Mouse (Mus musculus): Measurements from ENCODE around the gene Hnrnpc. TPM values are rescaled to one million over a fixed set of nuclear protein-coding genes. Genes with fewer than 3 reads are reported as not detected.
A peak's percentile ranks its signal among the peaks of the same experiment; 100 is the strongest.
"Not testable (repeated sequence)": the region's sequence is repeated elsewhere in the genome, so short reads cannot be mapped to it uniquely, and the experiment has no call there.

The Hnrnpc gene
- polyA plus RNA-seq, 1 experiment from 2014 or later = 162 TPM

GRCm38 (mm10) chr14:52100170-52100960, 3.5 kb downstream of the Hnrnpc start:
- Histone ChIP-seq H3K27ac (replicated peaks) (no peak overlapping the region), H3K9ac (ENCODE audit: low read length) (no peak overlapping the region), H3K4me3 (ENCODE audit: low read depth, low read length) (no peak overlapping the region), H3K9me3 (ENCODE audit: control insufficient read depth, low read length) (no peaks in the 10 kb centered on the region), H3K36me3 (ENCODE audit: control insufficient read depth, insufficient read depth, low read length) (no peaks in the 10 kb centered on the region), H3K4me2 (replicated peaks; ENCODE audit: low read depth) (0 out of 2 replicates have a peak overlapping the region, but pooled peaks have one; percentile 17), H3K27me3 (ENCODE audit: control insufficient read depth, insufficient read depth, low read length) (no peaks in the 10 kb centered on the region), H3K4me1 (replicated peaks; ENCODE audit: control insufficient read depth, insufficient read depth) (0 out of 2 replicates have a peak, but pooled peaks cover 2% of the 10 kb centered on the region)
- WGBS = 46% methylated on average over 5 of the region's 5 CpGs
- DNase-seq (ENCODE audit: low spot score) (no peak), ATAC-seq (ENCODE audit: low FRiP score, low TSS enrichment) (no peak)
- TF ChIP-seq EP300 (optimal IDR thresholded peaks at IDR 0.05) (no peak), CTCF (IDR thresholded peaks at IDR 0.05; ENCODE audit: low read depth) (no peak)

- TF ChIP-seq EP300 (optimal IDR thresholded peaks at IDR 0.05) (no peak), CTCF (IDR thresholded peaks at IDR 0.05; ENCODE audit: low read depth) (no peak)
- Histone ChIP-seq H3K9ac (ENCODE audit: low read length) (no peak overlapping the region), H3K36me3 (ENCODE audit: control insufficient read depth, insufficient read depth, low read length) (no peaks in the 10 kb centered on the region), H3K27me3 (ENCODE audit: control insufficient read depth, insufficient read depth, low read length) (no peaks in the 10 kb centered on the region), H3K4me3 (ENCODE audit: low read depth, low read length) (no peak overlapping the region), H3K4me2 (replicated peaks; ENCODE audit: low read depth) (no peak overlapping the region), H3K4me1 (replicated peaks; ENCODE audit: control insufficient read depth, insufficient read depth) (0 out of 2 replicates have a peak, but pooled peaks cover 2% of the 10 kb centered on the region), H3K27ac (replicated peaks) (no peak overlapping the region), H3K9me3 (ENCODE audit: control insufficient read depth, low read length) (no peaks in the 10 kb centered on the region)
- ATAC-seq (ENCODE audit: low FRiP score, low TSS enrichment) (no peak), DNase-seq (ENCODE audit: low spot score) (no peak)
- 48% methylated on average over 2 of the region's 2 CpGs for WGBS
Observed at GRCm38 (mm10) chr14:52099563-52099962, 4.3 kb downstream of the Hnrnpc start.

- H3K27me3 ChIP-seq (ENCODE audit: control insufficient read depth, insufficient read depth, low read length); H3K4me1 ChIP-seq (replicated peaks; ENCODE audit: control insufficient read depth, insufficient read depth); H3K4me3 ChIP-seq (ENCODE audit: low read depth, low read length); DNase-seq (ENCODE audit: low spot score); H3K9me3 ChIP-seq (ENCODE audit: control insufficient read depth, low read length); H3K9ac ChIP-seq (ENCODE audit: low read length); H3K4me2 ChIP-seq (replicated peaks; ENCODE audit: low read depth); H3K27ac ChIP-seq (replicated peaks); H3K36me3 ChIP-seq (ENCODE audit: control insufficient read depth, insufficient read depth, low read length); ATAC-seq (ENCODE audit: low FRiP score, low TSS enrichment): not testable (repeated sequence)
- 63% methylated on average over 3 of the region's 3 CpGs for WGBS
Observed at GRCm38 (mm10) chr14:52098387-52098786, 5.4 kb downstream of the Hnrnpc start.

- H3K9ac ChIP-seq (ENCODE audit: low read length); H3K36me3 ChIP-seq (ENCODE audit: control insufficient read depth, insufficient read depth, low read length); H3K27me3 ChIP-seq (ENCODE audit: control insufficient read depth, insufficient read depth, low read length); H3K27ac ChIP-seq (replicated peaks); H3K9me3 ChIP-seq (ENCODE audit: control insufficient read depth, low read length); H3K4me2 ChIP-seq (replicated peaks; ENCODE audit: low read depth); H3K4me3 ChIP-seq (ENCODE audit: low read depth, low read length); H3K4me1 ChIP-seq (replicated peaks; ENCODE audit: control insufficient read depth, insufficient read depth); ATAC-seq (ENCODE audit: low FRiP score, low TSS enrichment); DNase-seq (ENCODE audit: low spot score): not testable (repeated sequence)
- 95% methylated on average over 3 of the region's 3 CpGs for WGBS
Observed at GRCm38 (mm10) chr14:52097191-52097590, 6.6 kb downstream of the Hnrnpc start.

GRCm38 (mm10) chr14:52094533-52094932, 9.3 kb downstream of the Hnrnpc start:
- no peak overlapping the region for H3K4me2 ChIP-seq (replicated peaks; ENCODE audit: low read depth)
- no peaks in the 10 kb centered on the region for H3K36me3 ChIP-seq (ENCODE audit: control insufficient read depth, insufficient read depth, low read length)
- H3K27ac ChIP-seq (replicated peaks) = no peak overlapping the region

GRCm38 (mm10) chr14:52083083-52083482, 20.7 kb downstream of the Hnrnpc start:
- no peaks in the 10 kb centered on the region for H3K4me1 ChIP-seq (replicated peaks; ENCODE audit: control insufficient read depth, insufficient read depth)
- H3K27me3 ChIP-seq (ENCODE audit: control insufficient read depth, insufficient read depth, low read length) = no peaks in the 10 kb centered on the region
- DNase-seq (ENCODE audit: low spot score) = no peak
- H3K27ac ChIP-seq (replicated peaks) = no peak overlapping the region
- no peaks in the 10 kb centered on the region for H3K9me3 ChIP-seq (ENCODE audit: control insufficient read depth, low read length)
- TF ChIP-seq CTCF (IDR thresholded peaks at IDR 0.05; ENCODE audit: low read depth) (no peak), EP300 (optimal IDR thresholded peaks at IDR 0.05) (no peak)
- no peak overlapping the region for H3K9ac ChIP-seq (ENCODE audit: low read length)
- peaks cover 12% of the 10 kb centered on the region for H3K36me3 ChIP-seq (ENCODE audit: control insufficient read depth, insufficient read depth, low read length)
- H3K4me2 ChIP-seq (replicated peaks; ENCODE audit: low read depth) = no peak overlapping the region
- ATAC-seq (ENCODE audit: low FRiP score, low TSS enrichment) = no peak
- H3K4me3 ChIP-seq (ENCODE audit: low read depth, low read length) = no peak overlapping the region

More at GRCm38 (mm10) chr14:52094533-52094932, 9.3 kb downstream of the Hnrnpc start:
- no peak overlapping the region for H3K4me3 ChIP-seq (ENCODE audit: low read depth, low read length)
- DNase-seq (ENCODE audit: low spot score) = no peak
- H3K4me1 ChIP-seq (replicated peaks; ENCODE audit: control insufficient read depth, insufficient read depth) = no peaks in the 10 kb centered on the region
- H3K9ac ChIP-seq (ENCODE audit: low read length) = no peak overlapping the region
- ATAC-seq (ENCODE audit: low FRiP score, low TSS enrichment) = no peak
- H3K27me3 ChIP-seq (ENCODE audit: control insufficient read depth, insufficient read depth, low read length) = no peaks in the 10 kb centered on the region
- WGBS = 68% methylated on average over 1 of the region's 1 CpGs
- TF ChIP-seq CTCF (IDR thresholded peaks at IDR 0.05; ENCODE audit: low read depth) (no peak), EP300 (optimal IDR thresholded peaks at IDR 0.05) (no peak)
- H3K9me3 ChIP-seq (ENCODE audit: control insufficient read depth, low read length) = no peaks in the 10 kb centered on the region

All from stomach, postnatal 0 days (tissue).